Mouse (Mus musculus): ENCODE results near the gene Plau.

DNA sequence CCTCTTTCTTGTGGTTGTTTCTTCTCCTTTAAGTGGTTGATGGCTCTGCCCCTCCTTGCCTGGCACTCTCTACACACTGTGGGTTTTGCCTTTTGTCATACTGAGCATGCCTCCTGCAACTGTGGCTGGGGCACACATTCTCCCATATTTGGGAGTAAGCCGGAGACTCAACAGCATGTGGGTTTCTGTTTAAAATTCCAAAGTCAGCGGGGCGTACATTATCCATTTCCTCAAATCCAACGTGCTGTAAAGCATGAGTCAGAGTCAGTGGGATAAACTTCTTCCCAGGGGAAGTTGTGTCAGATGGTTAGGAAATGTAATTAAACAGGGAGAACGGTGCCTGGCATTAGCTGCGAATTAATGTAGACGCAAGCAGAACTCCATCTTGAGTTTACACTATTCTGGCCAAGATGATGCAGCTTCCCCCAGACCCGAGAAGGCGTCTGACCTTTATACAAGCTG is 55.5 kb downstream of the Plau start:
- TF ChIP-seq CTCF (IDR thresholded peaks at IDR 0.05; ENCODE audit: insufficient read depth, low read length) (no peak), POLR2A (IDR thresholded peaks at IDR 0.05; ENCODE audit: borderline replicate concordance, extremely low read depth, low read depth, low read length) (no peak)

All from lung, adult 2 months (tissue).